Mouse (Mus musculus) E14TG2a.4 (cell line): ENCODE results near the gene Wnt7b.

Experiments used
- CTCF ChIP-seq: conservative IDR thresholded peaks from 2 replicates; pipeline ENCODE4 v1.5.1; 2014; ENCODE audit warnings: low read length
- NANOG ChIP-seq: IDR thresholded peaks from 2 replicates; pipeline ENCODE4 v1.6.1; 2014; ENCODE audit warnings: borderline replicate concordance, low read length, mixed read lengths
- POU5F1 ChIP-seq: IDR thresholded peaks from 2 replicates; pipeline ENCODE4 v1.6.1; 2014; ENCODE audit warnings: low read length, borderline replicate concordance

DNA sequence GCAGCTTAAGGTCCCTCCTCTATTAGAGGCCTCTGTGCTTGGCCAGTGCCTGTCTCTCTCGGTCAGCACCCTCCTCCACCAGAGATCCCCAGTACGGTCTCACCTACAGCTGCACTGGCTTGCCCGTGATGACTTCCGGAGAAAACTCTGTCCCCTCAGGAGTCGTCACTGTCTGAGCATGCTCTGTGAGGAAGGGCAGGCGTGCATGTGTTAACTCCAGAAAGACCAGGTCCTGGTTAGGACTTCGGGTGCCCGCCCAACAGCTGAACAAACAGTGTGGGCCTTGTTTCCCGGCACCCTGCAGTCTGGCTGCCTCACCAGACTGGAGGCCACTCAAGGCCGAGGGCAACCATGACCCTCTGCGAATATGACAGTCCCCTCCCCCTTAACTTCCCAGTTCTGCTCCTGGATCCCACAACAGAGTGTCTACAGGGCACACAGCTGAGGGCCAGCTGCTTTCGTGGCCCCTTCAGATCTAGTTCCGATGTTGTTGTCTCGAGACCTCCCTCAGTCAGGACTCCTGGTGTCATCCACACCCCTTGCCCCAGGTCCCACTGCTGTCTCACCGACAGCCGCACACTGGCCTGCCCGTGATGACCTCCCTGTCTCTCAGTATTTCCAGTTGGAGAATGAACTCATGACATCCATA lies 23.8 kb upstream of the Wnt7b start:
- no peak for TF ChIP-seq CTCF
- no peak for TF ChIP-seq POU5F1
- TF ChIP-seq NANOG, result no peak
